9 mouse cellular contexts compared by ENCODE assay signal in the genomic region with DNA sequence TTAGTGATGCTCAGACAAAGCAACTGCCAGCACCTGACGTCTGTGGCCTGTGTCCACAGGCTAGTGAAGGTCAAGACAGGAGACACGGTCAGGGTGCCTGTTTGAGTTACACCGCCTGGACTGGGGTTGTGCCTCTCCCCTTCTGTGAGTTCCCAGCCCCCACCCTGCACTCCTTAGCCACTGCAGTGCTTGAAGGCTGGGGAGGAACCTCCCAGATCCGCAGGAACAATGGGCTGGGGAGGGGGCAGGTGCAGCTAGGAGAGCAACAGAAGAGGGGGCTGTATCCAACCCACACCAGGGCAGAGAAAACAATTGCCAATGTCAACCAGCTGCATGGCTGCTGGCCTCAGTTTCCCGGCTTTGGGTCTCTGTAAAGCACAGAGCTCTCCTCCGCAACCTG.
DNase-seq lines count a peak whose midpoint lies in the region; ATAC-seq lines count a peak whose summit lies in the region.
"Had no signal": no experiment of that assay in that cellular context is flagged by ENCODE, and none has a peak within 500 bp of the region (broad histone marks: within the 10 kb centered on the region; RNA-seq: fewer than 3 reads in every experiment).

No protein-coding gene starts in this region.

- no peak overlapping the region for H3K27ac ChIP-seq in kidney, embryonic 15.5 days
- H3K27ac ChIP-seq in brown adipose tissue, adult 24 weeks (replicated peaks; ENCODE audit: low read depth, low read length): no peak overlapping the region
- H3K27ac ChIP-seq in hindbrain, embryonic 10.5 days: peak overlapping the region; percentile 89
- H3K27ac ChIP-seq in midbrain, embryonic 16.5 days (ENCODE audit: low read length): peak overlapping the region; percentile 83

- WGBS in kidney, embryonic 15.5 days: 16% methylated on average over 6 of the region's 6 CpGs
- WGBS in hindbrain, embryonic 10.5 days: 11% methylated on average over 6 of the region's 6 CpGs
- 9% methylated on average over 6 of the region's 6 CpGs for WGBS in midbrain, embryonic 16.5 days

- H3K4me2 ChIP-seq in kidney, embryonic 15.5 days: peak overlapping the region; percentile 98
- peak overlapping the region; percentile 84 for H3K4me2 ChIP-seq in midbrain, embryonic 16.5 days (ENCODE audit: low read length)

- H3K9ac ChIP-seq in kidney, embryonic 15.5 days: no peak overlapping the region
- H3K9ac ChIP-seq in midbrain, embryonic 16.5 days (ENCODE audit: low read depth, low read length): peak overlapping the region; percentile 76

- no peak for ATAC-seq in kidney, embryonic 15.5 days (replicated peaks; ENCODE audit: low FRiP score)
- 0 out of 2 replicates have a peak, but pooled peaks have one; percentile 15 for ATAC-seq in midbrain, embryonic 16.5 days
- ATAC-seq: activated CD4-positive, CD25-positive, alpha-beta regulatory T cell, adult 4 months had no signal

- H3K9me3 ChIP-seq in kidney, embryonic 15.5 days (replicated peaks): no peaks in the 10 kb centered on the region
- H3K9me3 ChIP-seq in hindbrain, embryonic 10.5 days: no peaks in the 10 kb centered on the region
- H3K9me3 ChIP-seq in midbrain, embryonic 16.5 days (replicated peaks; ENCODE audit: control insufficient read depth, low read length, poor library complexity, severe bottlenecking): no peaks in the 10 kb centered on the region

- peaks cover 22% of the 10 kb centered on the region for H3K4me1 ChIP-seq in kidney, embryonic 15.5 days
- peaks cover 4% of the 10 kb centered on the region for H3K4me1 ChIP-seq in brown adipose tissue, adult 24 weeks (ENCODE audit: control insufficient read depth, insufficient read depth, insufficient read length, low read length)
- peaks cover 54% of the 10 kb centered on the region for H3K4me1 ChIP-seq in hindbrain, embryonic 10.5 days (replicated peaks)
- H3K4me1 ChIP-seq in midbrain, embryonic 16.5 days (ENCODE audit: control insufficient read depth, insufficient read depth, low read length): peaks cover 18% of the 10 kb centered on the region

- peaks cover 16% of the 10 kb centered on the region for H3K27me3 ChIP-seq in kidney, embryonic 15.5 days
- peaks cover 37% of the 10 kb centered on the region for H3K27me3 ChIP-seq in hindbrain, embryonic 10.5 days (ENCODE audit: insufficient read depth, poor library complexity, severe bottlenecking)
- no peaks in the 10 kb centered on the region for H3K27me3 ChIP-seq in midbrain, embryonic 16.5 days (ENCODE audit: control insufficient read depth, insufficient read depth, low read depth, low read length)

- peak overlapping the region; percentile 73 for H3K4me3 ChIP-seq in kidney, embryonic 15.5 days (replicated peaks)
- peak overlapping the region; percentile 79 for H3K4me3 ChIP-seq in brown adipose tissue, adult 24 weeks (ENCODE audit: insufficient read depth, low read depth, low read length)
- H3K4me3 ChIP-seq in hindbrain, embryonic 10.5 days: peak overlapping the region; percentile 71
- H3K4me3 ChIP-seq in midbrain, embryonic 16.5 days (ENCODE audit: low read depth, low read length): peak overlapping the region; percentile 65

- H3K36me3 ChIP-seq in kidney, embryonic 15.5 days: no peaks in the 10 kb centered on the region
- no peaks in the 10 kb centered on the region for H3K36me3 ChIP-seq in hindbrain, embryonic 10.5 days
- H3K36me3 ChIP-seq in midbrain, embryonic 16.5 days (ENCODE audit: control insufficient read depth, insufficient read depth, low read length): no peaks in the 10 kb centered on the region

- DNase-seq in kidney, postnatal 10 days: no peak
- DNase-seq in hindbrain, embryonic 10.5 days (ENCODE audit: low spot score): peak; percentile 10
- no peak for DNase-seq in frontal cortex, adult 2 months (ENCODE audit: extremely low spot score in 1 of 2, low spot score in 1 of 2)
- DNase-seq in frontal cortex, postnatal 25 days (ENCODE audit: low spot score in 2 of 2): no peak
- DNase-seq in layer of hippocampus, adult 8-10 months (ENCODE audit: low spot score in 2 of 2): no peak

Comparison
In these comparisons a context has a peak if more than half of its experiments do, and no peak if none do; other contexts are left out.
1. H3K27ac ChIP-seq: peak in hindbrain, embryonic 10.5 days (single experiment) and midbrain, embryonic 16.5 days (single experiment); none in kidney, embryonic 15.5 days (single experiment) and brown adipose tissue, adult 24 weeks (single experiment).
2. Peak in every context shown above with its lines, with median percentiles within 50 percentile points of each other: H3K4me3 ChIP-seq.